Mouse (Mus musculus): ENCODE results near the gene Vash1. TPM values are rescaled to one million over a fixed set of nuclear protein-coding genes. Genes with fewer than 3 reads are reported as not detected.

Vash1 gene
- polyA plus RNA-seq, 1 experiment from 2014 or later, result 14.2 TPM

GRCm38 (mm10) chr12:86682178-86682577 lies 3.7 kb downstream of the Vash1 start:
- no peak for TF ChIP-seq CTCF (IDR thresholded peaks at IDR 0.05; ENCODE audit: low read depth)
- WGBS, result 66% methylated on average over 8 of the region's 8 CpGs
- no peaks in the 10 kb centered on the region for H3K9me3 ChIP-seq (ENCODE audit: low read depth, low read length)
- DNase-seq (no peak), ATAC-seq (ENCODE audit: insufficient read depth) (no peak)
- peak overlapping the region; percentile 99; the same call in 1 of the 2 replicates for H3K4me2 ChIP-seq
- H3K27ac ChIP-seq (ENCODE audit: low read depth), result no peak overlapping the region
- H3K27me3 ChIP-seq (ENCODE audit: insufficient read depth, low read length), result no peaks in the 10 kb centered on the region
- no peak overlapping the region for H3K9ac ChIP-seq
- 0 out of 2 replicates have a peak overlapping the region, but pooled peaks have one; percentile 4 for H3K4me3 ChIP-seq (ENCODE audit: low read depth, low read length)
- H3K4me1 ChIP-seq (ENCODE audit: insufficient read depth), result peaks cover 10% of the 10 kb centered on the region; the same call in 1 of the 2 replicates
- 0 out of 2 replicates have a peak, but pooled peaks cover 3% of the 10 kb centered on the region for H3K36me3 ChIP-seq (ENCODE audit: insufficient read depth)

GRCm38 (mm10) chr12:86683698-86684097 lies 5.2 kb downstream of the Vash1 start:
- Histone ChIP-seq H3K27me3 (ENCODE audit: insufficient read depth, low read length) (no peaks in the 10 kb centered on the region), H3K9ac (no peak overlapping the region), H3K4me2 (peak overlapping the region; percentile 18; the same call in 1 of the 2 replicates), H3K4me3 (ENCODE audit: low read depth, low read length) (no peak overlapping the region), H3K27ac (ENCODE audit: low read depth) (peak overlapping the region; percentile 15; the same call in 1 of the 2 replicates), H3K4me1 (ENCODE audit: insufficient read depth) (peaks cover 10% of the 10 kb centered on the region; the same call in 1 of the 2 replicates), H3K9me3 (ENCODE audit: low read depth, low read length) (no peaks in the 10 kb centered on the region), H3K36me3 (ENCODE audit: insufficient read depth) (0 out of 2 replicates have a peak, but pooled peaks cover 3% of the 10 kb centered on the region)
- WGBS, result 53% methylated on average over 7 of the region's 7 CpGs
- no peak for TF ChIP-seq CTCF (IDR thresholded peaks at IDR 0.05; ENCODE audit: low read depth)
- ATAC-seq (ENCODE audit: insufficient read depth) (no peak), DNase-seq (no peak)

GRCm38 (mm10) chr12:86685275-86685674 lies 6.8 kb downstream of the Vash1 start:
- peaks cover 4% of the 10 kb centered on the region; the same call in 1 of the 2 replicates for H3K4me1 ChIP-seq (ENCODE audit: insufficient read depth)
- no peak overlapping the region for H3K4me3 ChIP-seq (ENCODE audit: low read depth, low read length)
- no peaks in the 10 kb centered on the region for H3K27me3 ChIP-seq (ENCODE audit: insufficient read depth, low read length)
- H3K4me2 ChIP-seq, result no peak overlapping the region
- WGBS, result 58% methylated on average over 9 of the region's 9 CpGs
- DNase-seq (peak; percentile 39), ATAC-seq (ENCODE audit: insufficient read depth) (no peak)
- no peak for TF ChIP-seq CTCF (IDR thresholded peaks at IDR 0.05; ENCODE audit: low read depth)
- peaks cover 15% of the 10 kb centered on the region; the same call in 1 of the 2 replicates for H3K36me3 ChIP-seq (ENCODE audit: insufficient read depth)
- H3K9me3 ChIP-seq (ENCODE audit: low read depth, low read length), result no peaks in the 10 kb centered on the region
- H3K9ac ChIP-seq, result no peak overlapping the region
- no peak overlapping the region for H3K27ac ChIP-seq (ENCODE audit: low read depth)

GRCm38 (mm10) chr12:86686551-86687330 lies 8.2 kb downstream of the Vash1 start:
- DNase-seq (no peak), ATAC-seq (ENCODE audit: insufficient read depth) (no peak)
- no peak overlapping the region for H3K9ac ChIP-seq
- 0 out of 2 replicates have a peak overlapping the region, but pooled peaks have one; percentile 10 for H3K4me2 ChIP-seq
- H3K27ac ChIP-seq (ENCODE audit: low read depth), result peak overlapping the region; percentile 72
- peaks cover 16% of the 10 kb centered on the region; the same call in 1 of the 2 replicates for H3K36me3 ChIP-seq (ENCODE audit: insufficient read depth)
- no peak overlapping the region for H3K4me3 ChIP-seq (ENCODE audit: low read depth, low read length)
- 0 out of 2 replicates have a peak, but pooled peaks cover 3% of the 10 kb centered on the region for H3K4me1 ChIP-seq (ENCODE audit: insufficient read depth)
- 57% methylated on average over 13 of the region's 13 CpGs for WGBS
- H3K9me3 ChIP-seq (ENCODE audit: low read depth, low read length), result no peaks in the 10 kb centered on the region
- H3K27me3 ChIP-seq (ENCODE audit: insufficient read depth, low read length), result no peaks in the 10 kb centered on the region
- no peak for TF ChIP-seq CTCF (IDR thresholded peaks at IDR 0.05; ENCODE audit: low read depth)

GRCm38 (mm10) chr12:86687445-86687955 lies 9.0 kb downstream of the Vash1 start:
- Histone ChIP-seq H3K9me3 (ENCODE audit: low read depth, low read length) (no peaks in the 10 kb centered on the region), H3K4me1 (ENCODE audit: insufficient read depth) (0 out of 2 replicates have a peak, but pooled peaks cover 3% of the 10 kb centered on the region), H3K4me2 (no peak overlapping the region), H3K4me3 (ENCODE audit: low read depth, low read length) (no peak overlapping the region), H3K36me3 (ENCODE audit: insufficient read depth) (peaks cover 18% of the 10 kb centered on the region; the same call in 1 of the 2 replicates), H3K27me3 (ENCODE audit: insufficient read depth, low read length) (no peaks in the 10 kb centered on the region), H3K9ac (no peak overlapping the region), H3K27ac (ENCODE audit: low read depth) (peak overlapping the region; percentile 72; the same call in 1 of the 2 replicates)
- ATAC-seq (ENCODE audit: insufficient read depth), result peak; percentile 24; the same call in 1 of the 2 replicates
- TF ChIP-seq CTCF (IDR thresholded peaks at IDR 0.05; ENCODE audit: low read depth), result no peak
- DNase-seq, result peak; percentile 50
- WGBS, result 62% methylated on average over 4 of the region's 4 CpGs

GRCm38 (mm10) chr12:86687971-86688573 lies 9.6 kb downstream of the Vash1 start:
- ATAC-seq (ENCODE audit: insufficient read depth) (peak; percentile 63), DNase-seq (peak; percentile 72)
- Histone ChIP-seq H3K4me2 (no peak overlapping the region), H3K9me3 (ENCODE audit: low read depth, low read length) (no peaks in the 10 kb centered on the region), H3K27ac (ENCODE audit: low read depth) (peak overlapping the region; percentile 54; the same call in 1 of the 2 replicates), H3K27me3 (ENCODE audit: insufficient read depth, low read length) (no peaks in the 10 kb centered on the region), H3K4me3 (ENCODE audit: low read depth, low read length) (no peak overlapping the region), H3K36me3 (ENCODE audit: insufficient read depth) (peaks cover 18% of the 10 kb centered on the region; the same call in 1 of the 2 replicates), H3K9ac (no peak overlapping the region), H3K4me1 (ENCODE audit: insufficient read depth) (0 out of 2 replicates have a peak, but pooled peaks cover 8% of the 10 kb centered on the region)
- no peak for TF ChIP-seq CTCF (IDR thresholded peaks at IDR 0.05; ENCODE audit: low read depth)
- 64% methylated on average over 4 of the region's 4 CpGs for WGBS

Data from lung, embryonic 14.5 days (tissue).